Mouse (Mus musculus) urinary bladder, adult 2 months (tissue): Measurements from ENCODE around the gene Olfr518. TPM values are rescaled to one million over a fixed set of nuclear protein-coding genes. Genes with fewer than 3 reads are reported as not detected.
A peak's percentile ranks its signal among the peaks of the same experiment; 100 is the strongest.

Experiments used
- DNase-seq: peaks from one replicate; pipeline ENCODE4 v3.0.0; 2022; ENCODE audit warnings: low spot score
- polyA plus RNA-seq: library from polyadenylated mRNA; depleted of rRNA; stranded (reverse); fragments of >200 nt; gene quantifications from 2 replicates; pipeline ENCODE4 v1.2.3, GENCODE M21; 2012; rRNA removed

Olfr518 gene
- polyA plus RNA-seq, result not detected in 2 replicates

DNA sequence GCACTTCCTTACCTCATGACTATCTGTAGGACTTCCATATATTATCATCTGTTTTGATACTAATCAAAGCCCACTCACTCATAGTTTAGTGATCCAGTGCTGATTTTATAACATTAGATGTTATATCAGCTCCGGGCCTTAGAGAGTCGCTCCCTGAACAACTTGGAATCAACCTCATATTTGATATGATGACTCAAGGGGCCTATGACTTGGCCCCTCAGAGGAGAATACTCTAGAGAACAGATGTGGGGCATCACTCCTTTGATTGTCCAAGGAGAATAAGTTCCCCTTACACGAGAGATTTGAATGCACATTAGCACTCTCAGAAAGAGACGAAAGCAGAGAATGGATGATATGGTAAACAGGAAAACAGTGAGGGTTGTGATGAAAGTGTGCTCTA lies at the start of gene Olfr518:
TSS of gene Olfr518 (minus strand) at position 101 of the 400 bp plus-strand sequence.
- no peak for DNase-seq

DNA sequence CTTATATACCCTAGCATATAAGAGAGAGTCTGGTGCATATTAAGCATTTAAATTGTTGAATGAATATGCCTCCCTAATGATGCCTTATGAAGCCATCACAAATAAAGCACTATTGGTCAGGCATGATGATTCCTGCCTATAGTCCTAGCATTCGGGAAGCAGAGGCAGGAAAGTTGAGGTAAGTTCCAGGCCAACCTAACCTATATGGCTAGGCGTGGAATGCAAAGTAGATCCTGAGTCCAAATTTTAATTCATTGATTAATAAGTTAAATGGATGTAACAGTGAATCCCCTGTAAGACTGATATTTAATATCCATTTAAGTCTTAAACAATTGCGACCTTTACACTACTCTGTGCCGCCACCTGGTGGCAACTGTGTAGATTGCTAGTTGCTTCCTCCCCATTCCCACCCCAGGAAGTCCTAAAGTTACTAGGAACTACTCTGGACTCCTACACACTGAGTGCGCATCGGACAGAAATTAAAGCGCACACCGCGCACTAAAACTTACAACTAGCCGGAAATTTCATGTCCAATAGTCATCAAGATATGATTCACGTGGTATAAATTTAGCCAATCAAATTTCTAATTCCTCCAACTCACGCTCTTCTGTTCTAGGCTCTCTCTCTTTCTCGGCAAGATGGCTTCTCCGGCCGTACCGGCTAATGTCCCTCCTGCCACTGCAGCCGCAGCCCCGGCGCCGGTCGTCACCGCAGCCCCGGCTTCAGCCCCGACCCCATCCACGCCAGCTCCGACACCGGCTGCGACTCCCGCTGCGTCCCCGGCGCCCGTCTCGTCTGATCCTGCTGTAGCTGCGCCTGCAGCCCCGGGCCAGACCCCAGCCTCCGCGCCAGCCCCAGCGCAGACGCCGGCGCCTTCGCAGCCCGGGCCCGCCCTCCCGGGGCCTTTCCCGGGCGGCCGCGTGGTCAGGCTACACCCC lies 49.3 kb upstream of the Olfr518 start, which contains the start of gene Eif3f:
TSS of gene Eif3f (plus strand) at position 624 of the 938 bp plus-strand sequence.
- peak; percentile 79 for DNase-seq

DNA sequence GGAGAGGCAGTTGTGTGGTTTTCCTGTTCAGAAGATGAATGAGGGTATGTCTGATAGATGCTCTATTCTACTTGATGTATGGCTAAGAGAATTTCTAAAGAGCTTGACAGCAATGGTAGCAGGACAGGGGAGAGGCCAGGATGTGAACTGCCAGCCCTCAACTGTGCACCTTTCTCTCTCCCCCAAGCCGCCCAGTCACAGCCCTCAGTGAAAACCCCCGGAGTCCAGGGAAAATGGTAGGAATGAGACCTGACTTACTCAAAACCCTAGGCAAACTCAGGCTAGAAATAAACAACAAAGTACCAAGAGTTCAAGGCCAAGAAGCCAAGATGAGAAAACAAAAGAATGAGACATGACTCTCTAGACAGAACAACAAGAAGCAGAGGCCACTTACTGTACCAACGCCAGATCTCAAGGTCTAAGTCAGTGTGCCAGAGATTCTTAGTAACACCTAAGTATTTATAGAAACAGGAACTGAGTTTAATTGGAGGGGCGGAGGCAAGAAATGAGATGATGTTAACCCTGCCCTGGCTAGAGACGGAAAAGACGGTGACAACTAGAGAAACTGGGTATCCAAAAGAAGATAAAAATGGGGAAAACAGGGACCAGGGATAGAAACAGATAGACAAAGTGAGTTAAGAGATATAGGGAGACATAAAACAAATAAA lies 45.1 kb upstream of the Olfr518 start, which contains the start of gene Nlrp10:
TSS of gene Nlrp10 (minus strand) at position 453 of the 668 bp plus-strand sequence.
- no peak for DNase-seq

DNA sequence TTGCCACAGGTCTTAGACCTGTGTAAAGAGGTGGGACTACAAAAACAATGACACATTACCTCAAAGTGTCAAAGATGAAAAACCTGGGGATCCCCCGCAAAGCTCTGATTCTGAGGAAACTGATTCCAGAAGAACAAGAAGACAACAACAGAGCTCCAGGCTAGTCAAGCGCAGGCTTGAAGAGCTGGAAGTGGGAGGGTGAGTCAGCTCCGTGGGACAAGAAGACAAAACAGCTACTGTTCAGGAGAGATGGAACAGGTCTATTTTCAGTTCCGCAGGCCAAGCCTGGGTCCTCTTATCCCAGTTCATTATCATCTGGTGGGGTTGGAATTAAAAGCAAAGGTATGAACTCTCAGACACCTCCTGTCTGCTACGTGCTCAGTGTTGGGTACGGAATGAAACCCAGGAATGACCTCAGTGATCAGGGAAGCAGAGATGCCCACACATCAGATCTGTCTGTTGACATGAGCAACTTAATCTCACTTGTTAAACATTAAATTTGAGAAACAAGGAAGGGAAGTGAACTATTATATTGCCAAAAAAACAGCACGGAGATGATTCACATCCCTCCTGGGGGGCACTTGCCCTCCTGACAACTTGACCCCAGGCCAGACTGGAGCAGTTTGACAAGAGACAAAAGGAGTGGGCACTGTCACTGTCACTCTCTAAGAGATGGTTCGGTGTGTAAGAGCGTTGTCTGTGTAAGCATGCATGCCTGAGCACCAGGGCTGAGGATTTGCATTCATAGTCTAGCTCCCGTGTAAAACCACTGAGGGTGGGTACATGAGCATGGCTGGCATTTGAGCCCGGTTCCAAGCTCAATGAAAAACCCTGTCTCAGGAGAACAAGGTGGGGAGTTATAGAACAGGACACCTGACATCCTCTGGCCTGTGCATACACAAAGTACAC lies 43.7 kb upstream of the Olfr518 start:
- DNase-seq, result no peak

DNA sequence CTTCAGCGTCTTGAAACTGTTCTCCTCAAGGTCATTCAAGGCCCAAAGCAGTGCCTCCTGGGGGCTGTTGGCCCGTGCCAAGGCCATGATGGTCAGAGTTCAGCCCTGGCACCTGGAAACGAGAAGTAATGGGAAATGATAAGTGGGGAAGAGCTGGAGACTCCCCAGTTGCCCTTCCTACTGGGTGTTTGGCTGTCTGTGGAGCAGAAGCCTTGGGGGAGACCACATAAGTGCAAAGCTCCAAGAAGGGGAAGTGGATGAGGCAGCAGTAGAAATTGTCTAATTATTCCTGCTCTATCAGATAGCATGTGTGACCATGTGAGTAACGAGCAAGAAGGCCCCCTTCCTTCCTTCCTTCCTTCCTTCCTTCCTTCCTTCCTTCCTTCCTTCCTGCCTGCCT lies 42.2 kb upstream of the Olfr518 start:
- no peak for DNase-seq

DNA sequence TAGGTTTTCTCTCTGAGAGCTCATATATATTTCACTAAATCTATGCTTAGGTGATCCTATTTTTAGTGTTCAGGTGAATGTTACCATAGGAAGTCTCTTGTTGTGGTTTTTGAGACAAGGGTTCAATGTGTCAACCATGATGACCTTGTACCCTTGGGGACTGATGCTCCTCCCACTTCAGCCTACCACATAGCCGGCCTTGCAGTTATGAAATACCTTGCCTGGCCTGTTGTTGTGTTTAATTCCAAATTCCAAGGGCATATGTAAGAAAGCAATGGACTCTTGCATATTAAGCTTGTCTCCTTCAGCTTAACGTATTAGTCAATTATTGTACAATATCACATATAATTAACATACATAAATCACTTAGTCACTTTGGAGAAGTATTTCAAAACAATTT lies 19.2 kb upstream of the Olfr518 start:
- DNase-seq, result no peak

DNA sequence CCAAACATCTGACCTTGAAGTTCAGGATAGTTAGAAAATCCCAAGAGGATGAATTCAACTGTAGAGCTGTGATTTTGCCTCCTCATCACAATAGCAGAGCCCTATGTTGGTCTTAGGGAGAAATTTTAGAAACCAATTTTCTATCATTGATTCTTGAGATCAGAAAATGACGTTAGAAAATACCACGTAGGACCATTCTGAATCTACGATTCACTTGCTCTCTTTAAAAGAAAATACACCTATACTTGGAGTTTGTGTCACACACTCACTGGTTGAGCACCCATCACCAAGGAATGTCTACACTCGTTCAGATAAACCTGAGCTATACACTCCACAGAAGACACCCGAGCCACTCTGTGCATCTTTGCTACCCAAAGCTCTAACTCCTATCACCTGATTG lies 9.5 kb upstream of the Olfr518 start, which contains the start of gene Olfr519:
TSS of gene Olfr519 (minus strand) at position 101 of the 400 bp plus-strand sequence.
- DNase-seq, result no peak

DNA sequence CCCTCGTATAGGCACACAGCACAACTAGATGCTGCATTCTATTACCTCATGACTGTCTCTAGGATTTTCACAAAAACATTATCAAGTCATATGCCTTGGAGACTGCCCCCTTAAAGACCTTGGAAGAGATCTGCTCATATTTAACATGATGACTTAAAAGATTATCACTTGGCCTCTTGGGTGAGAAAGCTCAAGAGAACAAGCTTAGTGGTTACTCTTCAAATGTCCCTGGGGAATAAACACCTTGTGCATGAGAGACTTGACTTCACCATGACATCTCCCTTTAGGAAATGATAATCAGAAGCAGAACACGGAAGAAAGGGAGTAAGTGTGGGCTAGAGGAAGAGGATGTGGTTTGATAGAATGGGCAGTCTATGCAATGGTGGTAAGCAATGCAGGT lies 12.5 kb downstream of the Olfr518 start, which contains the start of gene Olfr517:
TSS of gene Olfr517 (minus strand) at position 101 of the 400 bp plus-strand sequence.
- no peak for DNase-seq

DNA sequence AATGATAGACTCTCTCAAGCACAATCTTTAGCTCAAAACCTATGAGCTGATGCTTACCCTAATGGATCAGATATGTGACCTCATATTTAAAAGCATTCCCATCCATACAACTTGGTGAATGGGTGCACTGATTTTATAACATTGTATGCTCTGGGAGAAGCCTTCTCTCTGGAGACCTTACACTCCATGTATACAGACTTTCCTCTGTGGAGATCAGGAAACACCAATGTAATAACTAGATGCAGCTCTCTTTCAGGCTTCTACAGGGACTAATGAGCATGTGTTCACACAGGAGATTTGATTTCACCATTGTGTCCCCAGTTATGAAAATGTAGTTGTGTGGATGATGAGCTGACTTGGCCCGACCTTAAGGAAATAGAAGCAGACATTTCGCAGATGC lies 34.4 kb downstream of the Olfr518 start, which contains the start of gene Olfr516:
TSS of gene Olfr516 (minus strand) at position 101 of the 400 bp plus-strand sequence.
- DNase-seq, result no peak

Other genes with a start within 250 kb of the Olfr518 start
- not detected in 2 replicates for gene Olfr509, start 233.1 kb downstream of the Olfr518 start, polyA plus RNA-seq
- gene Olfr510, start 218.6 kb downstream of the Olfr518 start, polyA plus RNA-seq, result not detected in 2 replicates
- not detected in 2 replicates for gene Olfr512, start 171.7 kb downstream of the Olfr518 start, polyA plus RNA-seq
- not detected in 2 replicates for gene Olfr513, start 134.0 kb downstream of the Olfr518 start, polyA plus RNA-seq
- not detected in 2 replicates for gene Olfr514, start 59.0 kb downstream of the Olfr518 start, polyA plus RNA-seq
- gene Olfr516, start 34.5 kb downstream of the Olfr518 start, polyA plus RNA-seq, result not detected in 2 replicates
- gene Olfr517, start 12.6 kb downstream of the Olfr518 start, polyA plus RNA-seq, result not detected in 2 replicates
- gene Olfr519, start 9.4 kb upstream of the Olfr518 start, polyA plus RNA-seq, result not detected in 2 replicates
- gene Nlrp10, start 45.2 kb upstream of the Olfr518 start, polyA plus RNA-seq, result 0.47 and 0.52 TPM in 2 replicates
- 119 and 192 TPM in 2 replicates for gene Eif3f, start 49.4 kb upstream of the Olfr518 start, polyA plus RNA-seq
- 1.6 and 1.7 TPM in 2 replicates for gene Tub, start 65.3 kb upstream of the Olfr518 start, polyA plus RNA-seq
- 10.3 and 12.2 TPM in 2 replicates for gene Ric3, start 198.3 kb upstream of the Olfr518 start, polyA plus RNA-seq